Mouse (Mus musculus) olfactory bulb, adult 2 months (tissue): ENCODE data around the gene Cdh13.

Experiments
- CTCF ChIP-seq: fragments of 200-500 bp; IDR thresholded peaks from 2 replicates; pipeline ENCODE4 v1.5.1; 2012; ENCODE audit warnings: low read depth, mild to moderate bottlenecking, low read length, moderate library complexity; ENCODE audit not compliant: insufficient read depth
- POLR2A ChIP-seq: fragments of 200-500 bp; IDR thresholded peaks from 2 replicates; pipeline ENCODE4 v1.6.1; 2012; ENCODE audit warnings: mild to moderate bottlenecking, low read depth, low read length, moderate library complexity; ENCODE audit not compliant: insufficient read depth

GRCm38 (mm10) chr8:118685863-118686262, 402.3 kb downstream of the Cdh13 start:
- TF ChIP-seq CTCF, result no peak
- no peak for TF ChIP-seq POLR2A
